Mouse (Mus musculus) heart, embryonic 10.5 days (tissue): ENCODE results near the gene Phldb1. TPM values are rescaled to one million over a fixed set of nuclear protein-coding genes. Genes with fewer than 3 reads are reported as not detected.
A peak's percentile ranks its signal among the peaks of the same experiment; 100 is the strongest.
"Not testable (repeated sequence)": the region's sequence is repeated elsewhere in the genome, so short reads cannot be mapped to it uniquely, and the experiment has no call there.

ENCODE experiments used
- DNase-seq: peaks from one replicate; pipeline ENCODE4 v3.0.0-alpha.2; 2017; ENCODE audit warnings: low spot score
- H3K27ac ChIP-seq: fragments of 300-500 bp; sonication (generic); 2 replicates; pipeline ENCODE4 v1.5.1; 2016; ENCODE audit warnings: mild to moderate bottlenecking
- H3K27me3 ChIP-seq: fragments of 300-500 bp; sonication (generic); 2 replicates; pipeline ENCODE4 v1.6.1; 2016; ENCODE audit warnings: mild to moderate bottlenecking; ENCODE audit not compliant: poor library complexity, insufficient read depth, severe bottlenecking
- H3K36me3 ChIP-seq: fragments of 300-500 bp; sonication (generic); 2 replicates; pipeline ENCODE4 v1.6.1; 2016; ENCODE audit warnings: mild to moderate bottlenecking, moderate library complexity
- H3K4me1 ChIP-seq: fragments of 300-500 bp; sonication (generic); 2 replicates; pipeline ENCODE4 v1.6.1; 2016; ENCODE audit warnings: mild to moderate bottlenecking
- H3K4me3 ChIP-seq: fragments of 300-500 bp; sonication (generic); 2 replicates; pipeline ENCODE4 v1.5.1; 2016; ENCODE audit warnings: mild to moderate bottlenecking, moderate library complexity
- H3K9me3 ChIP-seq: fragments of 300-500 bp; sonication (generic); 2 replicates; pipeline ENCODE4 v1.6.1; 2016; ENCODE audit warnings: mild to moderate bottlenecking, moderate library complexity
- WGBS: fragments of 180-500 bp; shearing (Covaris S2); methylation state at CpG from one replicate; pipeline ENCODE4 v1.1.7; 2016; 5-methylcytosine and 5-hydroxymethylcytosine counted together
- polyA plus RNA-seq: library from polyadenylated mRNA; unstranded; fragments of >200 nt; fragmentation: Nextera tagmentation; extraction: Ambion mirVana; gene quantifications from 2 replicates; pipeline ENCODE4 v1.2.1, GENCODE M21; 2016

The Phldb1 gene
- polyA plus RNA-seq, result 29.1 and 34.7 TPM in 2 replicates

DNA sequence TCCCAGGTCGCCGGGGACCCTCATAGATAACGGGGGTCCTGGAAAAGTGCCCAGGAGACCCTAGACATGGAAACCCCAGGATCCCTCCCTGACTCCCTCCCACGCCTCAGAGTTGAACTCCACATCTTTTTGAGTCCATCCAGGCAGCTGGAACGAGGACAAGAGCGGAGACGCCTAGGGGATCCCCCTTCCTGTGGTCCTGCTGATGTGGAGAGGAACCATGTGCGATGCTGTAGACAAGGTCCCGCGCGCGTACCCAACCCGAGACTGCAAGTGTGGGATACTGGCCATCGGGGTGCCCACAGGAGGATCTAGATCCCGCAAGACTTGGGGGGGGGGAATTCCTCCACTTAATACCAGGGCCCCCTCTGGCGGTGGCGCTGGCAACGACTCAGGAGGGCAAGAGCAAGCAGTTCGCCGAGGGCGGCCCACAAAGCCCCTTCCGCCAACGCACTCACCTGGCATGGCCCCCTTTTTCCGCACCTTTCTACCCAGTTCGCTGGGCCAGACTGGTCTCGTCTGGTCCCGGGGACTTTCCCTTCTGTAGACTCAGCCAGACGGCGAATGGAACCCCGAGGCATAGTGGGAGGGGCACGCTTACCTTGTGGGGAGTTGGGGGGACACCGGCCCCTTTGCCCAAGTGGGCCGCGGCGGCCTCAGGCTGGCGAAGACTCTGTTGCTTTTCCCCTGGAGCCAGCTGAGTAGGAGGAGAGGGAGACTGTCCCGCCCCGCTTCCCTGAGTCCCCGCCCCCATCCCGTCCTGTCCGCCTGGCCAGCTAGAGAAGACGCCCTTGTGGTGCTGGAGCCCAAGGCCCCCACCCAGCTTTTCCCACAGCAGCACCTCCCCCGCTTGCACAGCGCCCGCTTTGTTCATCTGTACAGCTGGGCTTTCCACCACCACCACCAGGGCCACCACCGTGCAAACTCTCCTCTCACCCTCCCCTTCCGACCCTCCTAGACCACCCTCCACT, at the start of gene Phldb1:
TSS of gene Phldb1 (minus strand) at position 675 of the 971 bp plus-strand sequence.
- Histone ChIP-seq H3K27ac (peak within 1 kb of the TSS; percentile 84), H3K4me1 (peaks cover 43% of the 10 kb centered on the region), H3K27me3 (peaks cover 16% of the 10 kb centered on the region), H3K36me3 (no peaks in the 10 kb centered on the region), H3K9me3 (no peaks in the 10 kb centered on the region), H3K4me3 (peak within 1 kb of the TSS; percentile 79)
- peak; percentile 90 for DNase-seq
- under 1% methylated on average over 47 of the region's 47 CpGs for WGBS

DNA sequence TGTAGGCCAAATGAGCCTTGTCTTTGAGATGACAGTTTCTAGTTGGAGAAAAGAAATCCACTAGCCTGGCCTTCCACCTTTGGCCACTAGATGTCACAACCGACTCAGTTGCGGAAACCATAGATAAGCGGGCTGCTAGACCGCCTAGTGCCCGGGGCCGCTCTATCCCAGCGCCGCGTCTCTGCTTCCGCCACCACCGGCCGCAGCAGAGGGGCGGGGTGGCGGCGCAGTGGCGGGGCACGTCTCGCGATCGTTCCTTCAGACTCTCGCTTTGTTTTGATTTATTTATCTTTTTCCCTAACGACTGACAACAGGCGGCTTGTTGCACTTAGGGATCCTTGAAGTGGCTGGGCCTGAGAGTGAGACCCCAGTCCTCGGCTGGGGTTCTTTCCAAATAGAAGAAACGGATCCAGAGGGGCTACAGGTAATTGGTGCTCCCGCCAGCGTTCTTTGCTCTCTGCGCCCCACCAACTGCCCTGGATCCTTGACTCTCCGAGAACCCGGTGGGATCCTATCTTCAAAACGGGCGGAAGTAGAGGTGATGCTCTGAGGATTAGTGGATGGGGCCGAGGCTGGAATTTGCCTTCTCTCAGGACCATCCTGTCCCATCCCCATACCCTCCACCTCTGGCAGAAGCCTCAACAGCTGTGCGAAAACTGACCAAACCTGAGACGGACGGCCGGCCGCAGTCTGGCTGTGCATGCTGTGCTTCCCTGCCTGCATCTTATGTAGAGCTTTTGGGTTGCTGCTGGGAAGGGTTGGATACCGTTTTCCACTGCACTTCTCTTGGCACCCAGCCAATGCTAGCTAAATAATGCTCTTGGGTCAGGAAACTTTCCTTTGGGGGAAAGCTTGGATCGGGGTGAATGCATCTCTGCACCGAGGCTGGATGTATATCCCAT, 38.0 kb upstream of the Phldb1 start:
- DNase-seq, result peak; percentile 96

DNA sequence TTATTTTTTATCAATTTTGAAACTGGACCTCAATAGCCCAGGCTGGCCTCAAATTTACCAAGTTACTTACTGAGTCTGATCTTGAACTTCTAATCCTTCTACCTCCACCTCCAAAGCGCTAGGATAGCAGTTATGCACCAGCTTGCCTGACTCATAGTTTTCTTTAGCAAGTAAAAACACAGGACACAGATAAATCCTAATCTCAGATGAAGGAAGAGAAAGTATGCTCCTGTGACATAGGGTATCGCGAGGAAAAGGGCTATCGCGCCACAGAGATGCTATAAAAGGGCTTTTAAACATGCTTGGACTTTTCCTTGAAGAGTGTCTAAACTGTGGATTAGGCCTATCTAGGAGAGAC, 37.4 kb upstream of the Phldb1 start:
- peaks cover 13% of the 10 kb centered on the region for H3K36me3 ChIP-seq
- peak overlapping the region; percentile 49; the same call in 1 of the 2 replicates for H3K27ac ChIP-seq
- no peaks in the 10 kb centered on the region for H3K9me3 ChIP-seq
- H3K4me1 ChIP-seq, result peaks cover 3% of the 10 kb centered on the region; the same call in 1 of the 2 replicates
- WGBS, result 15% methylated on average over 5 of the region's 5 CpGs
- H3K27me3 ChIP-seq, result no peaks in the 10 kb centered on the region
- H3K4me3 ChIP-seq, result peak overlapping the region; percentile 76; the same call in 1 of the 2 replicates
- DNase-seq, result no peak

More for the DNA sequence above, 38.0 kb upstream of the Phldb1 start:
- peaks cover 3% of the 10 kb centered on the region; the same call in 1 of the 2 replicates for H3K4me1 ChIP-seq
- H3K9me3 ChIP-seq, result no peaks in the 10 kb centered on the region
- peak overlapping the region; percentile 89 for H3K27ac ChIP-seq
- peaks cover 13% of the 10 kb centered on the region for H3K36me3 ChIP-seq
- H3K27me3 ChIP-seq, result no peaks in the 10 kb centered on the region
- WGBS, result under 1% methylated on average over 41 of the region's 41 CpGs
- H3K4me3 ChIP-seq, result peak overlapping the region; percentile 76

DNA sequence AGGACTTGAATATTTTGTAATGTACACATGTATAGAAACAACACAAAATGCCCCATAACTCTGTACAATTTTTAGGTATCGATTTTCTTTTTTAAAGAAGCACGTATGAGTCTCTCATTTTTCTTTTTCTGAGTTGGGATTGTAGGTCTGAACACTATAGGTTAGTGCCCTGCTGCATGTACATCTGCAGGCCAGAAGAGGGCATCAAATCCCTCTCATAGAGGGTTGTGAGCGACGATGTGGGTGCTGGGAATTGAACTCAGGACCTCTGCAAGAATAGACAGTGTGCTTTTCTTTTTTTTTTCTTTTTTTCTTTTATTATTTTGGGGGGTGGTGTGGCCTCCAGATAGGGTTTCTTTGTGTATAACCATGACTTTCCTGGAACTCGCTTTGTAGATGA, 36.4 kb upstream of the Phldb1 start:
- DNase-seq, result no peak
- H3K9me3 ChIP-seq, result no peaks in the 10 kb centered on the region
- peaks cover 6% of the 10 kb centered on the region; the same call in 1 of the 2 replicates for H3K4me1 ChIP-seq
- WGBS, result 93% methylated on average over 5 of the region's 5 CpGs
- no peak overlapping the region for H3K4me3 ChIP-seq
- H3K27ac ChIP-seq, result no peak overlapping the region
- peaks cover 13% of the 10 kb centered on the region for H3K36me3 ChIP-seq
- H3K27me3 ChIP-seq, result no peaks in the 10 kb centered on the region

DNA sequence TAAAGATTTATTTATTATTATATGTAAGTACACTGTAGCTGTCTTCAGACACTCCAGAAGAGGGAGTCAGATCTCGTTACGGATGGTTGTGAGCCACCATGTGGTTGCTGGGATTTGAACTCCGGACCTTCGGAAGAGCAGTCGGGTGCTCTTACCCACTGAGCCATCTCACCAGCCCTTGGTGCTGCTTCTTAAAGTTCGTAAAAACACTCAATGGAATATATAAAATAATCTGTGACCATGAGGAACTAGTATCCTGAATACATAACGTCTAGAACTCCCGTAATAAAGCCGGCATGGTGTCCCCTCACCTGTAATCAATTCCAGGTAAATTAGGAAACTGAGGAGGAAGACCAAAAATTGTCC, 33.0 kb upstream of the Phldb1 start:
- not testable (repeated sequence) for H3K27ac ChIP-seq, H3K27me3 ChIP-seq, H3K9me3 ChIP-seq, H3K36me3 ChIP-seq, DNase-seq
- WGBS, result 42% methylated on average over 7 of the region's 9 CpGs
- H3K4me1 ChIP-seq, result peaks cover 20% of the 10 kb centered on the region
- peak overlapping the region; percentile 100 for H3K4me3 ChIP-seq

DNA sequence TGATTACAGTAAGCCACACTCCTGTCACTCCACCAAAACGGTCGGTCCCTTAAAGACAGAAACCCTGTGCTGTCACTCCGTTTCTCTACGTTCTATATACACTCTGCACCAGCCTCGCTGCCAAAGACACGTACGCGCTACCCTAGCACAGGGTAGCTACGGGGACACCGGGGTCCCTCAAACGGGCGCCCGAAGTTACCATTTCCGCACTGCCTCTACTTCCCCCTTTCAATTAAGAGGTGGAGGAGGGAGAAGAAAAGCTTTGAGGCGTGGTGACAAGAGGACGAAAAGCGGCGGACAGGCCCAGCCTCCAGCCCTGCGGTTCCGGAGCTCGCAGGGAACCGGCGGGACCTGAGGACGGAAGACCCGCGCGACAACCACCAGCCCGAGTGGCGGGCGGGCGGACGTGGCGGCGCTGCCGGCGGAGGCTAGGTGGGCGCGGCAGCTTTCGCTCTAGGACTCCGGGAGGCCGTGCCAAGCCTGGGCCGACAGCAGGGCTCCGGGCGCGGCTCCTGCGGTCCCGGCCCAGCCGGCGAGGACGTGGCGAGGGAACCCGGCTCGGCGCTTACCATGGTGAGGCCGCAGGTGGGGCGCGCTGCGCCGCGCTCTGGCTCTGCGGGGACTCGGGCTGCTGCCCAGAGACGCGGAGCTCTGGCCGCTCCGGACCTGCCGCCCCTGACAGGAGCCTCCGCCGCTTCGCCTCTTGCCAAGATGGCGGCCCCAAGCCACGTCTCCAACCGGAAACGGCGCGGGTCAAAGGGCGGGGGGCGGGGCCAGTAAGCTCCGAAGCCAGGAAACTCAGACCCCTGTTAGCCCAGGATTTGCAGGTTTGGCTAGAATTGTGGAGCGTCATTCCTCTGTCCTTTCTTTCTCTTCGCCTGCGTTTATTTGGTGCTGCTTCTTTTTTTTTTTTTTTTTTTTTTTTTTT, 32.4 kb upstream of the Phldb1 start, which contains the start of the genes Arcn1 and Ift46:
TSS of gene Arcn1 (minus strand) at position 745 of the 928 bp plus-strand sequence.
TSS of gene Ift46 (plus strand) at position 808 of the 928 bp plus-strand sequence.
- peak; percentile 95 for DNase-seq
- Histone ChIP-seq H3K9me3 (no peaks in the 10 kb centered on the region), H3K4me1 (peaks cover 20% of the 10 kb centered on the region), H3K4me3 (peak within 1 kb of the TSS; percentile 100), H3K36me3 (no peaks in the 10 kb centered on the region), H3K27me3 (no peaks in the 10 kb centered on the region), H3K27ac (peak within 1 kb of the TSS; percentile 99)
- WGBS, result under 1% methylated on average over 82 of the region's 82 CpGs

DNA sequence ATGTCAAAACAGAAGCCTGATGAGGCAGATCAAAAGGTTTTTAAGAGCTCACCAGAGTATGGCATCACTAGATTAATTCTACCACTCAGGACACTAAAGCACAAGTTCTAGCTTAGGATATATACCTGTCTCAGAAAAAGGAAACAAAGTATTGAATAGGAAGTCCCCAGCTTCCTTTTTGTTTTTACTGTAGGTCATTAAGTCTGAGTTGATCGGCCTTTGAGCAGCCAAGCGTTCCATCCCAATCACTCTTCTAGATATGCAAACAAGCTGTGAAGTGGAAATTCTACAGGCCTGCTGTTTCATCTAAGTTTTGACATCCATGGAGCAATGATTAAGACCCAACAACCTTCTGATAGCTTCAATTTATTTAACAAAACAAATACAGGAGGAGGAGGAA, 25.9 kb upstream of the Phldb1 start:
- no peaks in the 10 kb centered on the region for H3K27me3 ChIP-seq
- no peak for DNase-seq
- 60% methylated on average over 2 of the region's 2 CpGs for WGBS
- no peaks in the 10 kb centered on the region for H3K9me3 ChIP-seq
- no peak overlapping the region for H3K27ac ChIP-seq
- no peak overlapping the region for H3K4me3 ChIP-seq
- peaks cover 25% of the 10 kb centered on the region for H3K4me1 ChIP-seq
- peaks cover 40% of the 10 kb centered on the region for H3K36me3 ChIP-seq

DNA sequence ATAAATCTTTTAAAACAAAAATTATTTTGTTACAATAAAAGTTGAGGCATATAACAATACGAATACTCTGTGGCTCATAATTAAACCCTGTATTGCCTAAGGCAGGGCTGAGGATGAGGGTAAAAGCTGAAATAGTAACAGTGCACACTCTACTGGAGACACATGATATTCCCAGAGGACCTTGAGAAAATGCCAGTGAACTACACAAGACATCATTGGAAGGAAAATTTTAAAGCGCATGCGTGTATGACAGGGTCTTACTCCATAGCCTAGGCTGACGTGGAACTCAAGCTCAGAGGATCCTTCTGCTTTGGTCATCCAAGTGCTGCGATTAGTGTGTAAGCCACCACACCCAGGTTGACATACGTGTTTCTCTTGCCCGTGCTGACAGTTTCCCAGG, 13.5 kb upstream of the Phldb1 start:
- 94% methylated on average over 7 of the region's 7 CpGs for WGBS
- Histone ChIP-seq H3K4me3 (no peak overlapping the region), H3K27me3 (no peaks in the 10 kb centered on the region), H3K4me1 (no peaks in the 10 kb centered on the region), H3K27ac (no peak overlapping the region), H3K9me3 (no peaks in the 10 kb centered on the region), H3K36me3 (peaks cover 99% of the 10 kb centered on the region)
- DNase-seq, result no peak

DNA sequence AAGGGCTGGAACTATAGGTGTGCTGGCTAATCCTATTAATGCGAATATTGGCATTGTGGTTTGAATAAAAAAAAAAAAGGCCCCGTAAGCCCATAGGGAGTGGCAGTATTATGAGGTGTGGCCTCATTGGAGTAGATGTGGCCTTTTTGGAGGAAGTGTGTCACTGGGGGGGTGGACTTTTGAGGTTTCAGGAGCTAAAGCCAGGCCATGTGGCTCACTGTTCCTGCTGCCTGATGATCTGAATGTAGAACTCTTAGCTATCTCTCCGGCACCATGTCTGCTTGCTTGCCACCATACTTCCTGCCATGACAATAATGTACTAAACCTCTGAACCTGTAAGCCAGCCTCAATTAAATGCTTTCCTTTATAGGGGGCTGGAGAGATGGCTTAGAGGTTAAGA, 12.3 kb upstream of the Phldb1 start:
- WGBS, result 95% methylated on average over 3 of the region's 3 CpGs
- DNase-seq, result no peak
- Histone ChIP-seq H3K27me3 (no peaks in the 10 kb centered on the region), H3K9me3 (no peaks in the 10 kb centered on the region), H3K27ac (no peak overlapping the region), H3K4me3 (no peak overlapping the region), H3K36me3 (peaks cover 99% of the 10 kb centered on the region), H3K4me1 (no peaks in the 10 kb centered on the region)

DNA sequence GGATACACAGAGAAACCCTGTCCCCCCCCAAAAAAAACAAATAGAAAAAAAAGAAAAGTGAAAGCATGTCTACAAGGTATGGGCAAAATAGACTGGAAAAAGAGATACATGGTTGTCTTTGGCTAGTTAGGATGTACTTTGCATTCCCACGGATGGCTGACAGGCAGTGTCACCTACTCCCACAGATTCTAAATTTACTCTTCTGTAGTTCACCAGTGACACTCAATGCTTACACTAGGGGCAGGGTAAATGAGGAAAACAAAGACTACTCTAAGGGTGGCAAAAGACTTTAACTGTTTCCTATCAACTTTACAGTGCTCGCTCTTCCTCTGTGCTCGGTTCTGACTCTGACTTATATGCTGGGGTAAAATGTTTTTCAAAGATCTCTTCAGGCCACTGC, 11.7 kb upstream of the Phldb1 start:
- H3K4me1 ChIP-seq, result no peaks in the 10 kb centered on the region
- H3K27ac ChIP-seq, result no peak overlapping the region
- H3K4me3 ChIP-seq, result no peak overlapping the region
- DNase-seq, result no peak
- 85% methylated on average over 3 of the region's 3 CpGs for WGBS
- peaks cover 97% of the 10 kb centered on the region for H3K36me3 ChIP-seq
- no peaks in the 10 kb centered on the region for H3K9me3 ChIP-seq
- H3K27me3 ChIP-seq, result no peaks in the 10 kb centered on the region

DNA sequence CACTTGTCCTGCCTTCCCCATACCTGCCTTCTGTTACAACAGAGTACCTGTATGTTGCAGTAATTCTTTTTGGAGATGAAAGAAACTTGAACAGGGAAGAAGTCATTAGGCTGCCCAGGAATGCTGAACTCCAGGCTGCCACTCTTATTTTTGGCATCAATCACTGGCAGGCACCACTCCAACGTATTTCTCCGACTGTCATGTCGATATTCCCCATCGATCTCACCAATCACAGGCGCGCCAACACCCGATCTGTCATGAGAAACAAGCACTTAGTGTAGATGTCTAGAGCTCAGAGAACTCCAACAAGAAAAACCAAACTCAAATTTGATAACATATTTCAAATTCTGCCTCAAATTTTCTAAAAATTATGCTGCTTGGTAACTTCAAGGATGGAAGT, 10.4 kb upstream of the Phldb1 start:
- H3K4me1 ChIP-seq, result no peaks in the 10 kb centered on the region
- H3K27ac ChIP-seq, result no peak overlapping the region
- no peaks in the 10 kb centered on the region for H3K9me3 ChIP-seq
- no peak overlapping the region for H3K4me3 ChIP-seq
- no peaks in the 10 kb centered on the region for H3K27me3 ChIP-seq
- no peak for DNase-seq
- peaks cover 94% of the 10 kb centered on the region for H3K36me3 ChIP-seq
- 95% methylated on average over 7 of the region's 7 CpGs for WGBS

DNA sequence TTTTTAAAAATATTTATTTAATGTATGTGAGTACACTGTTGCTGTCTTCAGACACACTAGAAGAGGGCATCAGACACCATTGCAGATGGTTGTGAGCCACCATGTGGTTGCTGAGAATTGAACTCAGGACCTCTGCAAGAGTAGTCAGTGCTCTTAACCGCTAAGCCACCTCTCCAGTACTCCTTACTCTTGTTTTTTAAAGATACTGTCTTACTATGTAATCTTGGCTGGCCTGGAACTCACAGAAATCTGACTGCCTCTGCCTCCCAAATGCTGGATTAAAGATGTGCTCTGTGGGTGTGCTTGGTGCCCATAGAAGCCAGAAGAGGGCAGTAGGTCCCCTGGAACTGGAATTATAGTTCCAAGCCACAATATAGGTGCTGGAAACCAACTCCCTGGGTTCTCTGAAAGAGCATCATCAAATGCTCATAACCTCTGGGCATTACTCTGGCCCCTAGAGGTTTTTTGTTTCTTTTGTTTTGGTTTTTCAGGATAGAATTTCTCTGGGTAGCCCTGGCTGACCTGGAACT, 5.7 kb upstream of the Phldb1 start:
- Histone ChIP-seq H3K4me3 (no peak overlapping the region), H3K4me1 (peaks cover 8% of the 10 kb centered on the region), H3K9me3 (no peaks in the 10 kb centered on the region), H3K27me3 (no peaks in the 10 kb centered on the region), H3K27ac (no peak overlapping the region), H3K36me3 (peaks cover 48% of the 10 kb centered on the region)
- no peak for DNase-seq
- WGBS, result 89% methylated on average over 1 of the region's 1 CpGs
